Mouse (Mus musculus): ENCODE measurements around the gene Zbtb16. TPM values are rescaled to one million over a fixed set of nuclear protein-coding genes. Genes with fewer than 3 reads are reported as not detected.

The Zbtb16 gene
- polyA plus RNA-seq, 1 experiment from 2014 or later = 19.7 TPM

- Histone ChIP-seq H3K27me3 (ENCODE audit: low read depth, poor library complexity, severe bottlenecking) (peaks cover 19% of the 10 kb centered on the region), H3K4me3 (no peak overlapping the region), H3K9me3 (replicated peaks) (no peaks in the 10 kb centered on the region), H3K36me3 (no peaks in the 10 kb centered on the region), H3K4me1 (peaks cover 44% of the 10 kb centered on the region), H3K27ac (no peak overlapping the region)
- DNase-seq (ENCODE audit: low spot score) = no peak
- WGBS = 86% methylated on average over 13 of the region's 13 CpGs
These were observed 165.9 kb downstream of the Zbtb16 start for GRCm38 (mm10) chr9:48670156-48670555.

GRCm38 (mm10) chr9:48669672-48670071 lies 166.3 kb downstream of the Zbtb16 start:
- 92% methylated on average over 10 of the region's 10 CpGs for WGBS
- H3K27me3 ChIP-seq (ENCODE audit: low read depth, poor library complexity, severe bottlenecking) = peaks cover 23% of the 10 kb centered on the region
- H3K9me3 ChIP-seq (replicated peaks) = no peaks in the 10 kb centered on the region
- H3K4me3 ChIP-seq = no peak overlapping the region
- peaks cover 39% of the 10 kb centered on the region for H3K4me1 ChIP-seq
- H3K36me3 ChIP-seq = 0 out of 2 replicates have a peak, but pooled peaks cover 3% of the 10 kb centered on the region
- H3K27ac ChIP-seq = no peak overlapping the region
- DNase-seq (ENCODE audit: low spot score) = no peak

- Histone ChIP-seq H3K36me3 (0 out of 2 replicates have a peak, but pooled peaks cover 3% of the 10 kb centered on the region), H3K4me3 (no peak overlapping the region), H3K9me3 (replicated peaks) (no peaks in the 10 kb centered on the region), H3K27me3 (ENCODE audit: low read depth, poor library complexity, severe bottlenecking) (peaks cover 14% of the 10 kb centered on the region), H3K4me1 (peaks cover 38% of the 10 kb centered on the region), H3K27ac (no peak overlapping the region)
- 90% methylated on average over 3 of the region's 3 CpGs for WGBS
- DNase-seq (ENCODE audit: low spot score) = no peak
These were observed 169.3 kb downstream of the Zbtb16 start for GRCm38 (mm10) chr9:48666702-48667101.

GRCm38 (mm10) chr9:48663052-48663433 lies 173.0 kb downstream of the Zbtb16 start:
- peaks cover 30% of the 10 kb centered on the region for H3K36me3 ChIP-seq
- H3K4me3 ChIP-seq = no peak overlapping the region
- peaks cover 6% of the 10 kb centered on the region for H3K9me3 ChIP-seq (replicated peaks)
- peak overlapping the region; percentile 34 for H3K27ac ChIP-seq
- DNase-seq (ENCODE audit: low spot score) = no peak
- peaks cover 19% of the 10 kb centered on the region for H3K27me3 ChIP-seq (ENCODE audit: low read depth, poor library complexity, severe bottlenecking)
- H3K4me1 ChIP-seq = peaks cover 26% of the 10 kb centered on the region
- WGBS = 56% methylated on average over 13 of the region's 13 CpGs

- peaks cover 20% of the 10 kb centered on the region for H3K27me3 ChIP-seq (ENCODE audit: low read depth, poor library complexity, severe bottlenecking)
- H3K27ac ChIP-seq = peak overlapping the region; percentile 34
- 38% methylated on average over 15 of the region's 15 CpGs for WGBS
- H3K4me1 ChIP-seq = peaks cover 26% of the 10 kb centered on the region
- peaks cover 31% of the 10 kb centered on the region for H3K36me3 ChIP-seq
- no peak overlapping the region for H3K4me3 ChIP-seq
- DNase-seq (ENCODE audit: low spot score) = no peak
- H3K9me3 ChIP-seq (replicated peaks) = peaks cover 6% of the 10 kb centered on the region
These were observed 173.5 kb downstream of the Zbtb16 start for GRCm38 (mm10) chr9:48662361-48663051.

- H3K4me3 ChIP-seq = no peak overlapping the region
- H3K27me3 ChIP-seq (ENCODE audit: low read depth, poor library complexity, severe bottlenecking) = peaks cover 26% of the 10 kb centered on the region
- H3K9me3 ChIP-seq (replicated peaks) = peaks cover 6% of the 10 kb centered on the region
- H3K4me1 ChIP-seq = peaks cover 26% of the 10 kb centered on the region
- H3K27ac ChIP-seq = peak overlapping the region; percentile 1; the same call in 1 of the 2 replicates
- 71% methylated on average over 9 of the region's 9 CpGs for WGBS
- DNase-seq (ENCODE audit: low spot score) = no peak
- peaks cover 42% of the 10 kb centered on the region for H3K36me3 ChIP-seq
These were observed 174.6 kb downstream of the Zbtb16 start for GRCm38 (mm10) chr9:48661225-48662023.

GRCm38 (mm10) chr9:48655525-48656169 lies 180.4 kb downstream of the Zbtb16 start:
- peaks cover 6% of the 10 kb centered on the region for H3K9me3 ChIP-seq (replicated peaks)
- peaks cover 34% of the 10 kb centered on the region for H3K4me1 ChIP-seq
- H3K4me3 ChIP-seq = no peak overlapping the region
- no peak for DNase-seq (ENCODE audit: low spot score)
- peaks cover 17% of the 10 kb centered on the region for H3K27me3 ChIP-seq (ENCODE audit: low read depth, poor library complexity, severe bottlenecking)
- H3K36me3 ChIP-seq = peaks cover 42% of the 10 kb centered on the region
- WGBS = 22% methylated on average over 5 of the region's 5 CpGs
- 0 out of 2 replicates have a peak overlapping the region, but pooled peaks have one; percentile 25 for H3K27ac ChIP-seq

- Histone ChIP-seq H3K4me3 (no peak overlapping the region), H3K4me1 (peaks cover 43% of the 10 kb centered on the region), H3K9me3 (replicated peaks) (peaks cover 6% of the 10 kb centered on the region), H3K27ac (no peak overlapping the region), H3K36me3 (peaks cover 36% of the 10 kb centered on the region), H3K27me3 (ENCODE audit: low read depth, poor library complexity, severe bottlenecking) (peaks cover 15% of the 10 kb centered on the region; the same call in 1 of the 2 replicates)
- peak; percentile 66 for DNase-seq (ENCODE audit: low spot score)
- WGBS = 8% methylated on average over 8 of the region's 8 CpGs
These were observed 181.3 kb downstream of the Zbtb16 start for GRCm38 (mm10) chr9:48654730-48655129.

- no peak for DNase-seq (ENCODE audit: low spot score)
- H3K36me3 ChIP-seq = peaks cover 24% of the 10 kb centered on the region
- WGBS = 59% methylated on average over 7 of the region's 7 CpGs
- H3K27me3 ChIP-seq (ENCODE audit: low read depth, poor library complexity, severe bottlenecking) = peaks cover 19% of the 10 kb centered on the region
- no peak overlapping the region for H3K4me3 ChIP-seq
- H3K27ac ChIP-seq = no peak overlapping the region
- H3K4me1 ChIP-seq = peaks cover 55% of the 10 kb centered on the region
- H3K9me3 ChIP-seq (replicated peaks) = no peaks in the 10 kb centered on the region
These were observed 182.5 kb downstream of the Zbtb16 start for GRCm38 (mm10) chr9:48653399-48654070.

- peaks cover 70% of the 10 kb centered on the region for H3K4me1 ChIP-seq
- peaks cover 14% of the 10 kb centered on the region for H3K36me3 ChIP-seq
- H3K4me3 ChIP-seq = no peak overlapping the region
- DNase-seq (ENCODE audit: low spot score) = no peak
- no peak overlapping the region for H3K27ac ChIP-seq
- peaks cover 18% of the 10 kb centered on the region for H3K27me3 ChIP-seq (ENCODE audit: low read depth, poor library complexity, severe bottlenecking)
- WGBS = 49% methylated on average over 4 of the region's 4 CpGs
- H3K9me3 ChIP-seq (replicated peaks) = no peaks in the 10 kb centered on the region
These were observed 184.0 kb downstream of the Zbtb16 start for GRCm38 (mm10) chr9:48652026-48652425.

GRCm38 (mm10) chr9:48650846-48651245 lies 185.2 kb downstream of the Zbtb16 start:
- no peak overlapping the region for H3K4me3 ChIP-seq
- DNase-seq (ENCODE audit: low spot score) = peak; percentile 25
- WGBS = 85% methylated on average over 2 of the region's 2 CpGs
- H3K27ac ChIP-seq = no peak overlapping the region
- no peaks in the 10 kb centered on the region for H3K9me3 ChIP-seq (replicated peaks)
- peaks cover 76% of the 10 kb centered on the region for H3K4me1 ChIP-seq
- H3K27me3 ChIP-seq (ENCODE audit: low read depth, poor library complexity, severe bottlenecking) = peaks cover 12% of the 10 kb centered on the region; the same call in 1 of the 2 replicates
- H3K36me3 ChIP-seq = peaks cover 2% of the 10 kb centered on the region; the same call in 1 of the 2 replicates
